Mouse (Mus musculus) MN1 (cell line): ENCODE data around the gene Fosl1.

Experiments
- DNase-seq: peaks from one replicate; pipeline ENCODE4 v3.0.0-alpha.2; 2016; ENCODE audit warnings: low spot score

Gene Fosl1

GRCm38 (mm10) chr19:5424782-5425741, 22.3 kb upstream of the Fosl1 start, which contains the start of the genes Drap1 and AI837181:
Drap1 (minus strand) TSS chr19:5424979.
AI837181 (plus strand) TSS chr19:5425144.
- DNase-seq: peak; percentile 93

- DNase-seq: no peak
Measured at GRCm38 (mm10) chr19:5425906-5426565, 21.3 kb upstream of the Fosl1 start.

GRCm38 (mm10) chr19:5426640-5427290, 20.6 kb upstream of the Fosl1 start:
- no peak for DNase-seq

DNA sequence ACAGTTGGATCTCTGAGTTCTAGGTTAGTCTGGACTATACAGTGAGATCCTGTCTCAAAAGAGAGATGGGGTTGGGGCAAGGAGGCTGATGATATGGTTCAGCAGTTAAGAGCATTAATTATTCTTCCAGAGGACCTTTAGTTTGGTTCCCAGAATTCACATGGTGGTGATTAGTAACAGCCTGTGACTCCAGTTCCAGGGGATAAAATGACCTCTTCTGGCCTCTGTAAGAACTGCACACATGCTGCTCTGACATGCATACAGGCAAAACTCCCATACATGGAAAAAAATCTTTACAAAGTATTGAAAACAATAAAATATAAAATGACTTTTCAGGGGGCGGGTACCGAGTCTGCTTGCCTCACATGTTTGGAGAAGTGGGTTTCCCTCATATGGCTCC, 19.3 kb upstream of the Fosl1 start:
- peak; percentile 49 for DNase-seq

DNA sequence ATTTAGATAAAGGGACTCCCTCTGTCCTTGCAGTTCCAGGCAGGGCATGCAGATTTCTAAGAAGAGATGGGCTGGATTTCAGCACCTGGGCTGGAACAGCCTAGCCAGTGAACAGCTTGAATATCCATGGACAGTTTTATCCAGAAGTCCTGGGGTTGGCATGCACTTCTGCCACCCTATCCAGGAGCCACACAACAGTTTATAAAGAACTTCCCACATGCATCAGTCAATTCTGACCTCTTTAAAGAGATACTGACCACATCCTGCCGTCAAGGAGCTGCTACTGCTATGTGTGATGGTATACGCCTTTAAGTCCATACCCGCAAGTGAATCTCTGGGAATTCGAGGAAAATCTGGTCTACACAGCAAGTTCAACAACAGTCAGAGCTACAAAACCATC, 18.1 kb upstream of the Fosl1 start:
- DNase-seq: no peak

DNA sequence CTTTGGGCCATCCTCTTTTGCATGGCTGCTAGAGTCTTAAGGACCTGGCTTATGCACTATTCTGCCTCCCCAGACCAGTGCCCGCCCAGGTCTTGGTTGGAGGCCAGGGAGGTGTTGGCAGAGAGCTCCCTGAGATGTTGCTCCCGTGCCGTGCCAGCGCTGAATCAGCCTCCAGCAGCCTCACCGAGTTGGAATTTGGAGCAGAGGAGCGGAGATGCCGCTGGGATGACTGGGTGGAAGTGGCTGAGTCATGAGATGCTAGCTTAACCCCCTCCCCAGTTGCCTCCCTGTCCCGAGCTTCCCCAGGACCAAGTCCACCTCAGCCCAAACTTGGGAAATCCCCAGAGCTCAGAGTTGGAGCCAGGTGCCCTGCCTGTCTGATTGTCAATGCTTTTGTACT, 17.5 kb upstream of the Fosl1 start:
- peak; percentile 71 for DNase-seq

DNA sequence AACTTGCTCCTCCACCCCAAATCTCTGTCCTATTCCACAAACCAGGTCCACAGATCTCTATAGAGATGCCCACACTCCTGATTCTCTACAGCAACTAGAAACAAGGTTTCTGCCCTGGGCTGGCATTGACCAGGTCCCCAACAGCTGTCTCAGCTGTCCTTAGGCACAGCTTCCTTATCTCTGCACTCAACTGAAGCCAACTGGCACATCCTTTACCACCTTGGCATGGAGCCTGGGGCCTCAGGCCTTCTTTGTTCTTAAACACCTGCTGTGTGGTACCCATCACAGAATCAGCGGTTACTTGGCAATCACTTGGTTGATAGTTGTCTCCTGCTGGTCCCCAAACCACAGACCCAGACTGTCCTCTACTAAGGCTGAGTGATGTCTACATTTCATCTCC, 16.9 kb upstream of the Fosl1 start:
- DNase-seq: peak; percentile 10

DNA sequence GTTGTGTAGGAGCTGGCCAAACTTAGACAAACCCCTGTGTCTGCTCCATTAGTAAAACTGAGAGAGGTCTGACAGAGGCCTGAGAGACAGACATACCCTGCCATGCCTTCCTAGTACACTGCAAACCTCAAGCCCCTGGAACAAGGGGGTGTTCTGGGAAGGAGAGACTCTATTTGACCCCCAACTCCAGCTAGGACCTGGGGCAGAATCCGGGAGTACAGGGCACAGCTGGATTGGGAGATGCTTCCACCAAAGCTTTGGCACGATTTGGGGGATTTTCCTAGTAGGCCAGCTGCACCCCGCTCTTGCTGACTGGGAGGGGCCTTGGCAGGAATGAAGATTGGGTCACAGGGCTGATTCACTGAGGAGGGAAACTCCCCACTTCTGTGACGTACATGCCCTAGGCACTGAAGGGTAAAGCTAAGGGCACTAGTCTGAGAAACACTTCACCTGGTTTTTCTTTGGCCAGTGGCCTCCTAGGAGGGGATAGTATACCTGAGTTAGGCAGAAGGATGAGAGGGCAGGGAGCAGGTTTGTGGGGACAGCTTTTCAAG, 15.4 kb upstream of the Fosl1 start:
- DNase-seq: no peak

DNA sequence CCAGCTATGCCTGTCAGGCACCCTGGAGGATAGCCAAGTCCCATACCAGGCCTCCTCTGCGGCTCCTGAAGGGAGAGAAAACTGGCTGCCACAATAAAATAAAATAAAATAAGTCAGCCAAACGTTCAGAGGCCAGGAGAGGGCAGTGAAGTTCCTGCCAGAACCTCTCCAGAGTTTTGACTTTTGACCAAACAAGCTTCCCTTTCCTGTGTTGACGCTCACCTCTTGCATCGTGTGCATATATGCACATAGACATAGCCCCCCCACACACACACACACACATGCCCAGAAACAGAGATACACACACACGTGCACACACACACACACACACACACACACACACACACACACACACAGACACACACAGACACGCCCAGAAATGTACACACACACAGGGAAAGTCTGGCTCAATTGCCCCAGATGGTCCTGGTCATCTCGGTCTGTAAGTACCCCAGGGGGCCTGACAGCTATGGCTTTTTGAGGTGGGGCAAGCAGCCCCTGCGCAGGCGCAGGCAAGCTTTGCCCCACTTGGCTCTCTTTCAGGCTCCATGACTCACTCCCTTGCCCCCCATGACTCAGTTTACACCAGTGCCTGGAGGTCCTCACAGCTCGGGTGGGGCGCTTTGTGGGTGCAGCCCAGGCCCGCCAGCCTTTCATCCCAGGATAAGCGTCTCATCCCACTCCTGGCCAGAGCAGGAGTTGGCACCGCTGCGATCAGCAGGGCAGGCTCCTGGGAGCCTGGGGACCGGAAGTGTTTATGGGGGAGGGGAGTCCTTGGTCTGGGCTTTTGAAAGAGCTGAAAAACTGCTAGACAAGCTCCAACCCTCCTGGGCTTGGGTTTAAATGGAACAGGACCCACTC, 14.1 kb upstream of the Fosl1 start:
- DNase-seq: peak; percentile 79

DNA sequence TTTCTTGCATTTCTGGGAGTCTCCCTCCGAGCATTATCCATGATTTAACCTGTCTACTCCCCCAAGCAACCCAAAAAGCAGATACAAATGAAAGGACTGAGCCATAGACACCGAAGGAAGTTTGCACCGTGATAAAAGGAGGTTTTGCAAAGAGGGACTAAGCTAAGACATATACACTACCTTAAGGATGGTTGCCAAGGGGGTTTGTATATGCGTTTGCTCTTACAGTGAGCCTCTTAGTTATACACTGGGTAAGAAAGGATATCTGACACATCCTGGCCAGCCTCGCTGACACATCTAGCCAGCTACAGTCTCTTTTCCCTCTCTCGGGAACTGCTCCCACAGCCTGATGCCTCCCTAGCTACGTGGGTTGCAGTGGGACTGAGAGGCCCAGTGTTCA, 13.4 kb upstream of the Fosl1 start:
- DNase-seq: peak; percentile 17

DNA sequence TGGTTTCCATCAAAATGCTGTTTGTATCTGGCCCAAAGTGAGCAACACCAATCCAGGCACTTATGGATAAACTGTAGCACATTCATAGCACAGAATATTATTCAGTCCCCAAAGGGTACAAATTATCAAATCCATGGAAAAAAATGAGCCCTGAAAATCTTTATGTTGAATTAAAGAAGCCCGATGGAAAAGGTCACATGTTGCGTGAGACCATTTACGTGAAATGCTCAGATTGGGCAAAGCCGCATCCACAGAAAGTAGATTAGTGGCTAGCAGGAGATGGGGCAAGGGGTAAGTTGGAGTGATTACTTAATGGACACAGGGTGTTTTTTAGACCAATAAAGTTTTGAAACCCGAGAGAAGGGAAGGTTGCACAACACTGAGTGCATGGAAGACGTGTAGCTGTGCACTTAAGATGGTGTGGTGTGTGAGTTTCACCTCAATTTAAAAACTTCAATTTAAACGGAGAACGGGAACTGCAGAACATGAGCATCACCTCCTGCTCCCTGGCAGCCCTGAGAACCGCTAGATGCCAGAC, 2.9 kb upstream of the Fosl1 start:
- no peak for DNase-seq

DNA sequence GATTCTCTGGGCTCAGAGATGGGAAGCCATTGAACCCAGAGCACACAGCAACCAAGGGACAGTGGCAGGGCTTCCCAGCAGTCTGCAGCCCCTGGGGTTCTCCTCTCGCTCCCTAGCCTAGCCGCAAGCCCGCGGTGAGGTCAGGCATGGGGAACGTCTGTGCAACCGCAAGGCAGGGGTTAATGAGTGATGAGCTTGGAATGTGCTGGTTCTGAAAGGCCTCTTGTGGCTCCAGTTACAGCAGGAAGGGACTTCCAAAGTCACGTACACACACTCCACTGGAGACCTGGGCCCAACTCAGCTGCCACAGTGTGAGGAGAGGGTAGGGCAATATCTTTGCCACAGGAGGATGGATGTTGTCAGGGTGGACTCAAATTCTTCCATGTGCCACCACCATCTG, 2.4 kb upstream of the Fosl1 start:
- no peak for DNase-seq

DNA sequence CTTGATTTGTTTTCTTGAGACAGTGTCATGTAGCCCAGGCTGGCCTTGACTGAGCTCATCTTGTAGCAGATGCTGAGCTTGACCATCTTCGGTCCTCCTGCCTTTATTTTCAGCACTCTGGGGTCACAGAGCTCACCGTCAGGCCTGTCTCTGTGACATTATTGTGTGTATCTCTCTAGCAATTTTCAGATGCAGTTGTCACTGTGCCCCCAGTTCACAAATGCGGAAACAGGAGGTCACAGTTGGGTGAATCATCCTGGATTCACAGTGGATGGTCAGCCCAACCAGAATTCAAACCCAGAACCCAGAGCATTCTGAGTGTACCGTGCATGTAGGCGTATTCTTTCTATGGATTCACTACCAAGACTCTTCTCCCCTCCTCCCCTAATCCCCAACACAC, 1.6 kb upstream of the Fosl1 start:
- no peak for DNase-seq

DNA sequence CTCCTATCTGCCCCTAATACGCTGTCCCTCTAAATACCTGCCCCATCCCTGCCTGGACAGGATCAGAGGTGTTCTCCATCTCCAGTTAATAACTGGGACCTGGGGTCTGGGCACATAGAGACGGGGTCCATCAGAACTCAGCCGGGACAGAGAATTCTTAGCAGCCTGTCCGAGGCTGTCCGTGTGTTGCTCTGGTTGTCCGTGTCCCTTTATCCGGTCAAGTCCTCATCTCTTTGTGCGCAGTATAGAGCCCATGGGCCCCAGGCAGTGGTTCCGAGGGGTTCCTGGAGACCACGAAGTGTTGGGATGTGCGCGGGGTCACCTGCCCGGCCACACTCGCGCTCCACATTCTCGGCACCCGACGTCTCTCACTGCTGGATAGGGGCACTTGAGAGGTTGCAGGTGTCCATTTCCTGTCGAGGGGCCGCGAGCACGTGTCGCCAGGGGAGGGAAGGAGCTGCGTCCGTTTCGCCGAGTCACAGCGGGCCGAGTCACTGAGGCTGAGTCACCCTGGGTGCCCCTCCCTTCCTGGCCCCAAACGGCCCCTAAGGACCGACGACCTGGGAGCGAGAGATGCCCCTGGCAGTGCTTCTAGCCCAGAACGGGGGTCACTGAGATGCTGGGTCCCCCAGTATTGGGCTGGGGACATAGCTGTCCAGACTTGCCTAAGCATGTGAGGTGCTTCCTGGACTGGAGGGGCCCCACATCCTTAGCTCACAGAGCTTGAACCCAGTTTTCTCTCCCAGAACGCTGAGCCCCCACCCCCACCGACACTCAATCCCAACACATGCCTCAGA, 1.2 kb downstream of the Fosl1 start:
- DNase-seq: no peak

DNA sequence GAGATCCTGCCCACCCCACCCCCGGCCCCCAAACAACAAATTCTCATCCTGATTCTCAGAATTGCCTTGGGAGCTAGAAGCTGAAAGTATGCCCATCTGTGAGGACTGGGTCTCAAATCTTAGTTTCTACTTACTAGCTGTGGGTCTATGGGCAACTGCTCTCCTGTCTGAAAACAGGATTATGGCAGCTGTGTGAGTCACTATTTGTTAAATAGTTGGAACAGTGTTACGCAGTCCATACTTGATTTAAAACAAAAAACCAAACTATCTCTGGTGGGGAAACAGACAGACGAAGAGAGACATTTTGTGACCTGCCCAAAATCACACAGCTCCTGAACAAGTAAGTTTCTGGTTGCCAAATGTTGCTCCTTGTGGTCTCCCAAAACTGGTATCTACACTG, 2.3 kb downstream of the Fosl1 start:
- no peak for DNase-seq

GRCm38 (mm10) chr19:5451766-5452165, 4.4 kb downstream of the Fosl1 start:
- no peak for DNase-seq

- no peak for DNase-seq
Measured at GRCm38 (mm10) chr19:5455037-5455436, 7.7 kb downstream of the Fosl1 start.

DNA sequence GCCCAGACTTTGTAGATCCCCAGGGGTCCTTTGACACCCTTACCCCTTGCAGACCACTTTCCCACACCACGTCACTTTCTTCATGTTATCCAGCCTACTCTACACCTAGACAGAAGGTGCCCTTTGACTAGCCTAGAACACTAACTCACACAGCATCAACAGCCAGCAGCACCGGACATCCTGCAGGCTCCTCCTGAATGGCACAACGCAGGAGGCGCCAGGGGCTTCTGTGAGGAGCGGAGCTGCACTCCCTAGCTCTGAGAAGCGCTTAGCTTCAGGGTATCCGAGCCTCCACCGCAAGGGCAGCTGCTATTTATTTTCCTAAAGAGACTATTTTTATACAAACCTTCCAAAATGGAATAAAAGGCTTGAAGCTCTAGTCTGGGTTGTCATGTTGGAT, 8.2 kb downstream of the Fosl1 start:
- DNase-seq: no peak

DNA sequence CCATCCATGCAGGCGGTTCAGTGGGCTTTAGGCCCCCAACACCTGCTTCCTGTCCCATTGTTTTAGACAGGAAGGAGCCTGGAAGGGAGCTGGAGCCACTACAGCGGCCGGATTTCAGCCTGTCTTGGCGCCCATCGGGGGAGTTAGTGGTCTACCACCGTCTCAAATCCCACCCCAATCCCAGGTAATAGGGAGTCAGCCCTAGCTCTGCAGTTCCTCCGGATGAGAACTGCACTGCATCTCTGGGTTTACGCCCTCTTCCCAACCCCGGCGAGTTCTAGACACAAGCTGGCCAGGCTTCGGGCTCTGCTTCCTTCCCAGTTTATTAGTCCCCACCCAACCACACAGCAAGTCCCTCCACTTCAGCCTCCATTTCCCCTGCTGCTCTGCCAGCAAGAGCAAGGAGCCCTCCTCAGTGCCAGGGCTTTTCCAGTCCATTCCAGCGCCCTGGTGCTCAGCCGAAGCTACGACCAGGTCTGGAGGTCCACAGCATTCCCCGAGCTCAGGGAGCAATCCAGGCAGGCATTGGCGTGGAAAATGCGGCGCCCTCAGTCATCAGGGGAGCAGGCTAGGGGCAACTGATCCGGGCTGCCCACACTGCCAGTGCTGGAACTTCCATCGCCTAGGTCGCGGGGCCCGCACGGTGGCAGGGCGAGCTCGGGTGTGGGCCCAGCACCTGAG, 9.0 kb downstream of the Fosl1 start:
- DNase-seq: no peak
